8 mouse cellular contexts compared by ENCODE assay signal in the genomic region with DNA sequence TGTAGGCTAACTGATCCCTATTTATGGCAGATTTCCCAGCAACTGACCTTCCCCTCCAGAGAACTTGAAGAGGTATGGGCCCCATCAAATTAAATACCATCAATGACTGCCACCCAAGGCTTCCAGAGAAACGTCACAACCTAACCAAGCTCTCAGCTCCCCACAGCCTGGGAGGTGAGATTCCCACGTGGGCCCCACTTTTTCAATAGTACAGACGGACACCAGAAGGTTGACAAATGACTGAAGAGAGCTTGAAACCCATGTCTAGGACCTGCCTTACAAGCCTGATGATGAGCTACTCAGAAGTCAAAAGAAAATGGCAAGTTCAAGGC. TPM values are rescaled to one million over a fixed set of nuclear protein-coding genes. Genes with fewer than 3 reads are reported as not detected.
DNase-seq lines count a peak whose midpoint lies in the region; ATAC-seq and TF ChIP-seq lines count a peak whose summit lies in the region.

No protein-coding gene starts in this region.

- peak; percentile 93 for DNase-seq in heart, adult 11 months
- no peak for DNase-seq in heart, adult 2 months
- no peak for DNase-seq in liver, postnatal 0 days
- DNase-seq in urinary bladder, postnatal 10 days (ENCODE audit: low spot score), result no peak
- no peak for DNase-seq in cerebellum, postnatal 14 days
- DNase-seq in lung, postnatal 0 days (ENCODE audit: low spot score), result no peak

- TF ChIP-seq EP300 in heart, adult 2 months (IDR thresholded peaks at IDR 0.05; ENCODE audit: insufficient read depth, low read depth, low read length), result no peak
- no peak for TF ChIP-seq EP300 in ES-Bruce4 (IDR thresholded peaks at IDR 0.05; ENCODE audit: insufficient read depth, low read depth, low read length)
- TF ChIP-seq EP300 in liver, postnatal 0 days (IDR thresholded peaks at IDR 0.05; ENCODE audit: low read depth), result no peak
- no peak for TF ChIP-seq EP300 in lung, postnatal 0 days (IDR thresholded peaks at IDR 0.05)

- intact Hi-C loops in heart, adult 2 months (cut with DNase I), result loop anchor here (2.0 to 5.0 kb wide), 4 partner anchors 34 to 218 kb away; a partner anchor contains a TSS

- peaks cover 3% of the 10 kb centered on the region for H3K79me2 ChIP-seq in heart, adult 2 months (replicated peaks; ENCODE audit: control insufficient read depth, insufficient read depth, low read length)

- no peaks in the 10 kb centered on the region for H3K9me3 ChIP-seq in ES-Bruce4 (replicated peaks; ENCODE audit: control insufficient read depth, insufficient read depth, low read length, poor library complexity, severe bottlenecking)
- H3K9me3 ChIP-seq in hindbrain, embryonic 12.5 days (replicated peaks), result no peaks in the 10 kb centered on the region
- no peaks in the 10 kb centered on the region for H3K9me3 ChIP-seq in liver, postnatal 0 days (ENCODE audit: low read length)
- H3K9me3 ChIP-seq in lung, postnatal 0 days (ENCODE audit: low read length), result no peaks in the 10 kb centered on the region

- H3K27me3 ChIP-seq in heart, adult 2 months (ENCODE audit: control insufficient read depth, insufficient read depth, low read length), result no peaks in the 10 kb centered on the region
- H3K27me3 ChIP-seq in ES-Bruce4 (ENCODE audit: control insufficient read depth, insufficient read depth, low read length, poor library complexity, severe bottlenecking), result no peaks in the 10 kb centered on the region
- H3K27me3 ChIP-seq in hindbrain, embryonic 12.5 days, result no peaks in the 10 kb centered on the region
- no peaks in the 10 kb centered on the region for H3K27me3 ChIP-seq in liver, postnatal 0 days (ENCODE audit: insufficient read depth, low read length)
- no peaks in the 10 kb centered on the region for H3K27me3 ChIP-seq in lung, postnatal 0 days (replicated peaks; ENCODE audit: insufficient read depth, low read length)

- 54% methylated on average over 3 of the region's 3 CpGs for WGBS in heart, adult 2 months
- WGBS in hindbrain, embryonic 12.5 days, result 45% methylated on average over 3 of the region's 3 CpGs
- 52% methylated on average over 3 of the region's 3 CpGs for WGBS in liver, postnatal 0 days (ENCODE audit: insufficient replicate concordance)
- WGBS in lung, postnatal 0 days, result 36% methylated on average over 3 of the region's 3 CpGs

- TF ChIP-seq POLR2A in heart, adult 2 months (IDR thresholded peaks at IDR 0.05; ENCODE audit: insufficient read depth, low read depth, low read length), result no peak
- no peak for TF ChIP-seq POLR2A in ES-Bruce4 (IDR thresholded peaks at IDR 0.05; ENCODE audit: insufficient read depth, low read length)

- no peak for TF ChIP-seq CTCF in heart, adult 2 months (IDR thresholded peaks at IDR 0.05)
- TF ChIP-seq CTCF in ES-Bruce4 (IDR thresholded peaks at IDR 0.05; ENCODE audit: low read depth, low read length), result no peak
- no peak for TF ChIP-seq CTCF in liver, postnatal 0 days (IDR thresholded peaks at IDR 0.05; ENCODE audit: low read depth)
- TF ChIP-seq CTCF in lung, postnatal 0 days (IDR thresholded peaks at IDR 0.05), result no peak

- no peak overlapping the region for H3K4me3 ChIP-seq in heart, adult 2 months
- peak overlapping the region; percentile 83 for H3K4me3 ChIP-seq in ES-Bruce4 (ENCODE audit: low read depth, low read length)
- H3K4me3 ChIP-seq in hindbrain, embryonic 12.5 days, result peak overlapping the region; percentile 96
- H3K4me3 ChIP-seq in liver, postnatal 0 days (ENCODE audit: low read depth, low read length), result no peak overlapping the region
- no peak overlapping the region for H3K4me3 ChIP-seq in lung, postnatal 0 days (ENCODE audit: low read depth, low read length)

- peaks cover 7% of the 10 kb centered on the region for H3K4me1 ChIP-seq in heart, adult 2 months (ENCODE audit: control insufficient read depth, insufficient read depth, low read length)
- H3K4me1 ChIP-seq in ES-Bruce4 (ENCODE audit: control insufficient read depth, insufficient read depth, low read length), result peaks cover 6% of the 10 kb centered on the region
- peaks cover 38% of the 10 kb centered on the region for H3K4me1 ChIP-seq in hindbrain, embryonic 12.5 days
- H3K4me1 ChIP-seq in liver, postnatal 0 days (ENCODE audit: insufficient read depth), result peaks cover 20% of the 10 kb centered on the region
- no peaks in the 10 kb centered on the region; the same call in 1 of the 2 replicates for H3K4me1 ChIP-seq in lung, postnatal 0 days (ENCODE audit: insufficient read depth, low read depth, low read length)

- no peak overlapping the region for H3K27ac ChIP-seq in heart, adult 2 months
- peak overlapping the region; percentile 51; the same call in 1 of the 2 replicates for H3K27ac ChIP-seq in ES-Bruce4 (ENCODE audit: insufficient read depth, low read length)
- peak overlapping the region; percentile 94; the same call in 1 of the 2 replicates for H3K27ac ChIP-seq in hindbrain, embryonic 12.5 days
- no peak overlapping the region; the same call in 1 of the 2 replicates for H3K27ac ChIP-seq in liver, postnatal 0 days (ENCODE audit: low read depth)
- no peak overlapping the region for H3K27ac ChIP-seq in lung, postnatal 0 days (ENCODE audit: low read length)

- no peak for ATAC-seq in hindbrain, embryonic 12.5 days (ENCODE audit: low FRiP score)
- ATAC-seq in liver, postnatal 0 days, result no peak
- ATAC-seq in lung, postnatal 0 days, result no peak

- H3K4me2 ChIP-seq in hindbrain, embryonic 12.5 days (replicated peaks), result peak overlapping the region; percentile 64
- H3K4me2 ChIP-seq in liver, postnatal 0 days (ENCODE audit: low read depth, low read length), result peak overlapping the region; percentile 97
- H3K4me2 ChIP-seq in lung, postnatal 0 days (replicated peaks; ENCODE audit: low read depth, low read length), result no peak overlapping the region

- H3K9ac ChIP-seq in heart, adult 2 months (ENCODE audit: low read depth, low read length), result no peak overlapping the region
- peak overlapping the region; percentile 99 for H3K9ac ChIP-seq in ES-Bruce4 (ENCODE audit: low read depth, poor library complexity, severe bottlenecking)
- no peak overlapping the region; the same call in 1 of the 2 replicates for H3K9ac ChIP-seq in hindbrain, embryonic 12.5 days
- H3K9ac ChIP-seq in liver, postnatal 0 days (replicated peaks), result no peak overlapping the region
- no peak overlapping the region for H3K9ac ChIP-seq in lung, postnatal 0 days (replicated peaks; ENCODE audit: low read depth)

- no peaks in the 10 kb centered on the region for H3K36me3 ChIP-seq in heart, adult 2 months (ENCODE audit: control insufficient read depth, insufficient read depth, low read length)
- peaks cover 28% of the 10 kb centered on the region for H3K36me3 ChIP-seq in ES-Bruce4 (ENCODE audit: control insufficient read depth, insufficient read depth, low read length, poor library complexity, severe bottlenecking)
- peaks cover 39% of the 10 kb centered on the region for H3K36me3 ChIP-seq in hindbrain, embryonic 12.5 days
- peaks cover 24% of the 10 kb centered on the region for H3K36me3 ChIP-seq in liver, postnatal 0 days (replicated peaks; ENCODE audit: insufficient read depth, low read length)
- 0 out of 2 replicates have a peak, but pooled peaks cover 14% of the 10 kb centered on the region for H3K36me3 ChIP-seq in lung, postnatal 0 days (ENCODE audit: insufficient read depth, low read length)

RNA-seq across cellular contexts. Expression of a gene that starts 1.6 kb away (rescaled TPM):
- total RNA-seq in heart, adult 2 months (2021), result 10 to 100 TPM; 85.4 to 98.0 TPM
- polyA plus RNA-seq in heart, adult 2 months (2012; rRNA removed), result 96.7 and 139 TPM in 2 replicates
- 461 and 485 TPM in 2 replicates for polyA plus RNA-seq in ES-Bruce4 (2011; ENCODE audit: insufficient read depth, insufficient read length, low read depth, missing spikeins)
- 551 and 566 TPM in 2 replicates for polyA plus RNA-seq in hindbrain, embryonic 12.5 days (2016; fragmentation: Nextera tagmentation; extraction: Ambion mirVana)
- 73.2 and 76.8 TPM in 2 replicates for polyA plus RNA-seq in liver, postnatal 0 days (2015; fragmentation: Nextera tagmentation; extraction: Ambion mirVana)
- polyA plus RNA-seq in lung, postnatal 0 days (2015; fragmentation: Nextera tagmentation; extraction: Ambion mirVana), result 146 and 159 TPM in 2 replicates

RNA-seq across cellular contexts. Expression of a gene that starts 10.1 kb away (rescaled TPM):
- total RNA-seq in heart, adult 2 months (2021), result 1 to 10 TPM; 1.5 to 2.1 TPM
- 8.4 and 9.7 TPM in 2 replicates for polyA plus RNA-seq in heart, adult 2 months (2012; rRNA removed)
- polyA plus RNA-seq in ES-Bruce4 (2011; ENCODE audit: insufficient read depth, insufficient read length, low read depth, missing spikeins), result 73.3 and 84.5 TPM in 2 replicates
- 42.8 and 44.2 TPM in 2 replicates for polyA plus RNA-seq in hindbrain, embryonic 12.5 days (2016; fragmentation: Nextera tagmentation; extraction: Ambion mirVana)
- polyA plus RNA-seq in liver, postnatal 0 days (2015; fragmentation: Nextera tagmentation; extraction: Ambion mirVana), result 0.98 and 1.1 TPM in 2 replicates
- polyA plus RNA-seq in lung, postnatal 0 days (2015; fragmentation: Nextera tagmentation; extraction: Ambion mirVana), result 5.4 and 5.6 TPM in 2 replicates

RNA-seq across cellular contexts. Expression of a gene that starts 12.6 kb away (rescaled TPM):
- total RNA-seq in heart, adult 2 months (2021), result 10 to 100 TPM; 24.4 to 26.0 TPM
- 55.6 and 62.6 TPM in 2 replicates for polyA plus RNA-seq in heart, adult 2 months (2012; rRNA removed)
- polyA plus RNA-seq in ES-Bruce4 (2011; ENCODE audit: insufficient read depth, insufficient read length, low read depth, missing spikeins), result 56.1 and 57.5 TPM in 2 replicates
- polyA plus RNA-seq in hindbrain, embryonic 12.5 days (2016; fragmentation: Nextera tagmentation; extraction: Ambion mirVana), result 62.7 and 74.3 TPM in 2 replicates
- 35.9 and 38.0 TPM in 2 replicates for polyA plus RNA-seq in liver, postnatal 0 days (2015; fragmentation: Nextera tagmentation; extraction: Ambion mirVana)
- polyA plus RNA-seq in lung, postnatal 0 days (2015; fragmentation: Nextera tagmentation; extraction: Ambion mirVana), result 90.4 and 96.5 TPM in 2 replicates

RNA-seq across cellular contexts. Expression of a gene that starts 13.7 kb away (rescaled TPM):
- total RNA-seq in heart, adult 2 months (2021), result 10 to 100 TPM in 1 of 2 experiments, 1 to 10 TPM in 1; 9.5 to 11.5 TPM
- 16.8 and 19.2 TPM in 2 replicates for polyA plus RNA-seq in heart, adult 2 months (2012; rRNA removed)
- polyA plus RNA-seq in ES-Bruce4 (2011; ENCODE audit: insufficient read depth, insufficient read length, low read depth, missing spikeins), result 41.9 and 46.8 TPM in 2 replicates
- 46.7 and 46.8 TPM in 2 replicates for polyA plus RNA-seq in hindbrain, embryonic 12.5 days (2016; fragmentation: Nextera tagmentation; extraction: Ambion mirVana)
- 11.7 and 13.1 TPM in 2 replicates for polyA plus RNA-seq in liver, postnatal 0 days (2015; fragmentation: Nextera tagmentation; extraction: Ambion mirVana)
- 29.0 and 33.2 TPM in 2 replicates for polyA plus RNA-seq in lung, postnatal 0 days (2015; fragmentation: Nextera tagmentation; extraction: Ambion mirVana)

RNA-seq across cellular contexts. Expression of a gene that starts 31.4 kb away (rescaled TPM):
- 10 to 100 TPM; 45.5 to 46.6 TPM for total RNA-seq in heart, adult 2 months (2021)
- polyA plus RNA-seq in heart, adult 2 months (2012; rRNA removed), result 33.9 and 36.0 TPM in 2 replicates
- polyA plus RNA-seq in ES-Bruce4 (2011; ENCODE audit: insufficient read depth, insufficient read length, low read depth, missing spikeins), result 64.2 and 73.2 TPM in 2 replicates
- polyA plus RNA-seq in hindbrain, embryonic 12.5 days (2016; fragmentation: Nextera tagmentation; extraction: Ambion mirVana), result 50.6 and 52.4 TPM in 2 replicates
- polyA plus RNA-seq in liver, postnatal 0 days (2015; fragmentation: Nextera tagmentation; extraction: Ambion mirVana), result 7.5 and 8.1 TPM in 2 replicates
- polyA plus RNA-seq in lung, postnatal 0 days (2015; fragmentation: Nextera tagmentation; extraction: Ambion mirVana), result 18.1 and 20.5 TPM in 2 replicates

Comparison
In these comparisons a context has a peak if more than half of its experiments do, and no peak if none do; other contexts are left out.
1. H3K27ac ChIP-seq: peak in ES-Bruce4 (single experiment) and hindbrain, embryonic 12.5 days (single experiment); none in heart, adult 2 months (single experiment), liver, postnatal 0 days (single experiment) and lung, postnatal 0 days (single experiment).
2. H3K4me3 ChIP-seq: peak in ES-Bruce4 (single experiment) and hindbrain, embryonic 12.5 days (single experiment); none in heart, adult 2 months (single experiment), liver, postnatal 0 days (single experiment) and lung, postnatal 0 days (single experiment).